Mouse (Mus musculus): Measurements from ENCODE around the gene Spats2.
A peak's percentile ranks its signal among the peaks of the same experiment; 100 is the strongest.
"Not testable (repeated sequence)": the region's sequence is repeated elsewhere in the genome, so short reads cannot be mapped to it uniquely, and the experiment has no call there.

The Spats2 gene

GRCm38 (mm10) chr15:99125711-99126080, at the start of gene Spats2:
TSS of gene Spats2 (plus strand) at chr15:99125916.
- DNase-seq (ENCODE audit: low spot score), result no peak

DNA sequence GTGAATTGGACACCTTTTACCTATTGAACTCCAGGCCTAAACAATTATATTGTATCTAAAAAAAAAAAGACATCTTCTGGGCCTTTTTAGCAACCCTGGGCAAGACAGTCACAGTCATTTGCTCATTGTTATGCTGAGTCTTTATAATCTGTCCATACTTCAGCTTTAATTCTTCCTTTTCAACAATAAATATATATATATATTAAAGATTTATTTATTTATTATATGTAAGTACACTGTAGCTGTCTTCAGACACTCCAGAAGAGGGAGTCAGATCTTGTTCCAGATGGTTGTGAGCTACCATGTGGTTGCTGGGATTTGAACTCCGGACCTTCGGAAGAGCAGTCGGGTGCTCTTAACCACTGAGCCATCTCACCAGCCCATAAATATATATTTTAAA, 49.7 kb upstream of the Spats2 start:
- DNase-seq (ENCODE audit: low spot score), result not testable (repeated sequence)

DNA sequence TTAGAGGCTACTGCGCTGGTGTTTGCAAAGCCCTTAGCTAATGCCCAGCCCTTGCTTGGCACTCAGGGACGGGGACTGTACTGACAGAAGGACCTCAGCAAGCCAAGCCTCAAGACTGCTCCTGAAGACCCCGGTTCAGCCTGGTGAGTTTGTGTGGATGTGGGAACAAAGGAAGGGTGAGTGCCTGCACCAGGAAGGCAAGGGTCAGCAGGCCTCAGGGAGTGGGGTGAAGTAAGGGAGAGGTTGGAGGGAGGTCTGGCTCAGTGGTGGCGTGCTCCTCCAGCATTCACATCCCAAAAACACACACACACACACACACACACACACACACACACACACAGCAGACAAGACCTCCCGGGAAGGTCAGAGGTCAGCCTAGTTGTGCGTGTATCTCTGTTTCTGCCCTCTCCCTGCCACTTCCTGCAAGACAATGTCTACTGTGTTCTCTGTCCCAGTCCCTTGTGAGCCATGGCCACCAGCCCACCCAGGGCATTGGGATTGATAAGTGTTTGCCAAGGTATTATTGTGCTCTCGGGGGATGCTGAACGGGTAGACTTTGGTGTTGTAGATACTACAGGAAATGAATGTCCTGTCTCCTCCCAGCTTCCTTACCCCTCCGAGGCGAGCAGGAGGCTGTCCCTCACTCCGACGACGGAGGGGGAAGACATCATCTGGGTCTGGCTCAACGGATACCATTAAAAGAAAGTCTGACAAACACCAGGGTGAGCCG, 47.4 kb upstream of the Spats2 start:
- no peak for DNase-seq (ENCODE audit: low spot score)

GRCm38 (mm10) chr15:99079804-99080203, 45.9 kb upstream of the Spats2 start:
- peak; percentile 20 for DNase-seq (ENCODE audit: low spot score)

DNA sequence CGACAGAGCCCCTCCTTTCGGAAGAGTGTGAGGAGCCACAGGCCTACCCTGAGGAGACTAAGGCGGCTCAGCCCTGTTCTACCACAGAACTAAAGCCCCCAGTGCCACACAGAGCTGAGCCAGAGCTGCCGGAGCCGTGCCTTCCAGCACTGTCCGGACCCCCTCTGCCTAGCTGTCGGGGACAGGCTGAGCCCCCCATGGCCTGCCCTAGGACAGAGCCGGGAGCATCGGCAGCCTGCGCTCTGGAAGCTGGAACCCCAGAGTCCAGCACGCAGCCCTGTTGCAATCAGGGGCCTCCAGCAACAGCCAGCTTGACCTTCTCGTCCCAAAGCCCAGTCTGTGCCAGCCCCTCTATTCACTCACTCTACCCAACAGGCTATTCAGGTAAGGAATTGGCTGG, 43.4 kb upstream of the Spats2 start:
- DNase-seq (ENCODE audit: low spot score), result no peak

GRCm38 (mm10) chr15:99082840-99083239, 42.9 kb upstream of the Spats2 start:
- DNase-seq (ENCODE audit: low spot score), result no peak

DNA sequence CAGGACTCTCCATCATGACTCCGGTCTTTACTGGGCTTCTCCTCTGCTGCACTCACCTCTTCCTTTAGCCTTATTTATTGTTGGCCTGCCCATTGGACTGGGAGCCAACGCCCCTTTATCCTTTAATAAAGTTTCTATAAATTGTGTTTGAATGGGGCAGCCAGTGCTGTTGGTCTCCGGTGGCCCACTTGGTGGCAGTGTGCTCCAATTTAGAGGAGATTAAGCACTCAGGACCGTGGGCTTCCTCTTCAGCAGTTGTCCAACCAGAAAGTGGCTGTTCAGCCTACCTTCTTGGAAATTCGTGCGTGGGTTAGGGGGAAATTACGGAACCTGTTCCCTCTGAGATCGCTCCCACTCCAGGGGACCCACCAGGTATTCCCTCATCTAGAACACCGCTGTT, 42.5 kb upstream of the Spats2 start:
- peak; percentile 64 for DNase-seq (ENCODE audit: low spot score)

DNA sequence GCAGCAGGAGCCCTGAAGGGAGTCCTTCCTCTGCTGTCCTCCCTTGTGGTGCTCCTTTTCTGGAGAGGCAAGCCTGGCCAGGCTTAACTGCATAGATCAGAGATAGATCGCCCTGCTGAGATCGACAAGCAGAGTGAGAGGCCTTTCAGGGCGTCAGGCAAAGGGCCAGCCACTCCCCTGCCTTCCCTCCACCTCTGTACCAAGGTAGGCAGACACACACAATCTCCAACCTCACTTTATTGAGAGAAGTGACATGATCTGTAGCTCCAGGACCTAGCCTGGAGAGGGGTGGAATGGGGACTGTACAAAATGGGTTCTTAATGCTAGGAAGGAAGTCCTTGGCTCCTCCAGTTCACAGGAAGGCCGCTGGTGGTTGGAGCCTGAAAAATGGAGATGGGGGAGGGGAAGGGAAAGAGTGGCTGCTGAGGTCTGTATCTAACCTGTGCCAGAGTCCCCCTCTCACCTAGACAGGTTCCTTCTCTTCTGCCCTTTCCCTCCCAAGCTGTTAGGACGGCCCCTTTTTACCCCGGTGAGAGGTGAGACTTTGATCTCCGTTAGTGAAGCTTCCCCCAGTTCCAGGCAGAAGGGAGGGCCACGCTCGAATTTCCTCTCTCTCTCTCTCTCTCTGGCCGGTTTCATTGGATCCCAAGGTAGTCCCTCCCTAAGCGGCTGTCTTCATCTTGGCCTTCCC, 41.7 kb upstream of the Spats2 start:
- DNase-seq (ENCODE audit: low spot score), result no peak

DNA sequence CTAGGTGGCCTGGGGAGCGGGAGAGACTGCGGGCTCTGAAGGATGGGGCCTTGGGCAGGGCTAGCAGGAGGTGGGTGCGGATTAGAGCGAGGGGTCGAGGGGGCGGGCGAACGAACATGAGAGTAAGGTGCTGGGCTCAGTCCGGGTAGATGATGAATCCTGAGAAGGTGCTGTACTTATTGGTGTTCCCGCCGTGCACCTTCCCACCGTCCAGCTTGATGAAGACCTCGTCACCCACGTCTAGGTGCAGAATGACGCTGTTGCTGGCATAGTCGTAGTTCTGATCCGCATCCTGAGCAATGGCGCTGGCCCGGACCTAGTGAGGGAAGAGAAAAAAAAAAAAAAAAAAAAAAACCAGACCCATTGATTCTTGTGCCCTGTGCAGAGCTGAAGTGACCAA, 41.1 kb upstream of the Spats2 start:
- no peak for DNase-seq (ENCODE audit: low spot score)

GRCm38 (mm10) chr15:99085997-99086396, 39.7 kb upstream of the Spats2 start:
- no peak for DNase-seq (ENCODE audit: low spot score)

- no peak for DNase-seq (ENCODE audit: low spot score)
Measured at GRCm38 (mm10) chr15:99087253-99088075, 38.3 kb upstream of the Spats2 start, which contains the start of gene C1ql4. TSS of gene C1ql4 (minus strand) at chr15:99087817.

DNA sequence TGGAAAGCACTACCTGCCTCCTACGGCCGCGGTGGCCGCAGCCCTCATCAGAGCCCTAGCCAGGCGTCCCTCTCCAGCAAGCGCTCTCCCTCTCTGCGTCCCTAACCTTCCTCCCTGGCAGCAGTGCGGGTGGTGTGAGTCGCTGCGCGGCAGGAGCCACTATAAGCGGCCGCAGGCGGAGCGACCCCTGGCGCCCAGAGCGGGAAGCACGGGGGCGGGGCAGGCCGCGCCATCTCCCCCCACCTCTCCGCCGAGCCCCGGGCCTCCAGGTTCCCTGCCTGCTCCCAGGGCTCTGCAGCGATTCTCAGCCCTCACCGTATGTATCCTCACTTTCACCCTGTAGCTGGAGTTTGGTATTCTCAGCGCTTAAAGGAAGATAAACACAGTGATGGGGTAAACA, 37.4 kb upstream of the Spats2 start:
- DNase-seq (ENCODE audit: low spot score), result no peak

GRCm38 (mm10) chr15:99089069-99089468, 36.6 kb upstream of the Spats2 start:
- no peak for DNase-seq (ENCODE audit: low spot score)

GRCm38 (mm10) chr15:99092870-99093269, 32.8 kb upstream of the Spats2 start, which contains the start of gene Dnajc22:
TSS of gene Dnajc22 (plus strand) at chr15:99093170.
- no peak for DNase-seq (ENCODE audit: low spot score)

- DNase-seq (ENCODE audit: low spot score), result no peak
Measured at GRCm38 (mm10) chr15:99093291-99094258, 32.1 kb upstream of the Spats2 start.

- DNase-seq (ENCODE audit: low spot score), result no peak
Measured at GRCm38 (mm10) chr15:99094631-99095270, 31.0 kb upstream of the Spats2 start.

- DNase-seq (ENCODE audit: low spot score), result no peak
Measured at GRCm38 (mm10) chr15:99095356-99095755, 30.4 kb upstream of the Spats2 start.

- DNase-seq (ENCODE audit: low spot score), result no peak
Measured at GRCm38 (mm10) chr15:99096061-99096793, 29.5 kb upstream of the Spats2 start.

- DNase-seq (ENCODE audit: low spot score), result no peak
Measured at GRCm38 (mm10) chr15:99096831-99097500, 28.8 kb upstream of the Spats2 start.

Data from adipocyte (in vitro differentiated cells).